Comparison of ENCODE assay signal across 8 mouse cellular contexts in genomic region chr17:42876001-42876903, GRCm38 (mm10). TPM values are rescaled to one million over a fixed set of nuclear protein-coding genes. Genes with fewer than 3 reads are reported as not detected.
A peak's percentile ranks its signal among the peaks of the same experiment; 100 is the strongest.
DNase-seq lines count a peak whose midpoint lies in the region; ATAC-seq and TF ChIP-seq lines count a peak whose summit lies in the region.

Gene Cd2ap (minus strand): TSS chr17:42876665.

- peak within 1 kb of the TSS; percentile 77 for H3K4me2 ChIP-seq in heart, embryonic 12.5 days
- H3K4me2 ChIP-seq in liver, embryonic 12.5 days: peak within 1 kb of the TSS; percentile 95
- H3K4me2 ChIP-seq in stomach, embryonic 15.5 days: peak within 1 kb of the TSS; percentile 64

- TF ChIP-seq CTCF in C2C12 (IDR thresholded peaks at IDR 0.05; ENCODE audit: control insufficient read depth, insufficient read depth, insufficient read length): no peak
- TF ChIP-seq CTCF in brain, embryonic 14.5 days (IDR thresholded peaks at IDR 0.05; ENCODE audit: borderline replicate concordance, extremely low read depth, insufficient read depth, insufficient read length): no peak

- peak; percentile 96 for ATAC-seq in heart, embryonic 12.5 days (ENCODE audit: insufficient number of reproducible peaks, low FRiP score)
- ATAC-seq in liver, embryonic 12.5 days: peak; percentile 94
- ATAC-seq in stomach, embryonic 15.5 days (ENCODE audit: insufficient read depth, low FRiP score, low read depth): peak; percentile 94

- peak; percentile 97 for TF ChIP-seq POLR2A in brain, embryonic 14.5 days (IDR thresholded peaks at IDR 0.05; ENCODE audit: borderline replicate concordance, extremely low read depth, insufficient read depth, insufficient read length, poor library complexity, severe bottlenecking)

- H3K79me3 ChIP-seq in C2C12 (ENCODE audit: low read depth): peaks cover 34% of the 10 kb centered on the region

- H3K27me3 ChIP-seq in C2C12 (ENCODE audit: control insufficient read depth, insufficient read depth, insufficient read length): no peaks in the 10 kb centered on the region
- no peaks in the 10 kb centered on the region for H3K27me3 ChIP-seq in erythroblast, embryonic 14.5 days (ENCODE audit: control insufficient read depth)
- H3K27me3 ChIP-seq in heart, embryonic 12.5 days (replicated peaks): no peaks in the 10 kb centered on the region
- no peaks in the 10 kb centered on the region for H3K27me3 ChIP-seq in liver, embryonic 12.5 days (replicated peaks)
- no peaks in the 10 kb centered on the region for H3K27me3 ChIP-seq in stomach, embryonic 15.5 days (replicated peaks)

- H3K36me3 ChIP-seq in C2C12 (ENCODE audit: control insufficient read depth, insufficient read depth): no peaks in the 10 kb centered on the region
- peaks cover 2% of the 10 kb centered on the region for H3K36me3 ChIP-seq in erythroblast, embryonic 14.5 days (ENCODE audit: control insufficient read depth)
- no peaks in the 10 kb centered on the region for H3K36me3 ChIP-seq in heart, embryonic 12.5 days
- no peaks in the 10 kb centered on the region for H3K36me3 ChIP-seq in liver, embryonic 12.5 days
- no peaks in the 10 kb centered on the region for H3K36me3 ChIP-seq in stomach, embryonic 15.5 days

- peak; percentile 96 for DNase-seq in brain, embryonic 14.5 days (ENCODE audit: low read depth)
- peak; percentile 99 for DNase-seq in kidney, postnatal 10 days
- peak; percentile 89 to 98 for DNase-seq in natural killer cell, adult 2 months (ENCODE audit: low spot score in 2 of 2)

- H3K79me2 ChIP-seq in C2C12 (ENCODE audit: control insufficient read depth, insufficient read depth): peaks cover 38% of the 10 kb centered on the region

- peak within 1 kb of the TSS; percentile 96 for H3K9ac ChIP-seq in heart, embryonic 12.5 days
- peak within 1 kb of the TSS; percentile 95 for H3K9ac ChIP-seq in liver, embryonic 12.5 days
- peak within 1 kb of the TSS; percentile 99 for H3K9ac ChIP-seq in stomach, embryonic 15.5 days

- no peaks in the 10 kb centered on the region for H3K9me3 ChIP-seq in erythroblast, embryonic 14.5 days (ENCODE audit: control insufficient read depth, low read length)
- H3K9me3 ChIP-seq in heart, embryonic 12.5 days (replicated peaks): no peaks in the 10 kb centered on the region
- no peaks in the 10 kb centered on the region for H3K9me3 ChIP-seq in liver, embryonic 12.5 days (replicated peaks)
- H3K9me3 ChIP-seq in stomach, embryonic 15.5 days: no peaks in the 10 kb centered on the region

- WGBS in heart, embryonic 12.5 days: under 1% methylated on average over 90 of the region's 94 CpGs
- under 1% methylated on average over 90 of the region's 94 CpGs for WGBS in liver, embryonic 12.5 days (ENCODE audit: insufficient replicate concordance)
- under 1% methylated on average over 66 of the region's 94 CpGs for WGBS in stomach, embryonic 15.5 days

- peak within 1 kb of the TSS; percentile 75 for H3K4me3 ChIP-seq in C2C12 (ENCODE audit: insufficient read depth, poor library complexity, severe bottlenecking)
- H3K4me3 ChIP-seq in erythroblast, embryonic 14.5 days (replicated peaks): peak within 1 kb of the TSS; percentile 99
- H3K4me3 ChIP-seq in heart, embryonic 12.5 days: peak within 1 kb of the TSS; percentile 95
- peak within 1 kb of the TSS; percentile 92 for H3K4me3 ChIP-seq in liver, embryonic 12.5 days
- H3K4me3 ChIP-seq in stomach, embryonic 15.5 days (replicated peaks): peak within 1 kb of the TSS; percentile 93

- H3K4me1 ChIP-seq in erythroblast, embryonic 14.5 days (ENCODE audit: control insufficient read depth): peaks cover 47% of the 10 kb centered on the region
- peaks cover 21% of the 10 kb centered on the region for H3K4me1 ChIP-seq in heart, embryonic 12.5 days (replicated peaks)
- peaks cover 41% of the 10 kb centered on the region for H3K4me1 ChIP-seq in liver, embryonic 12.5 days
- H3K4me1 ChIP-seq in stomach, embryonic 15.5 days: peaks cover 6% of the 10 kb centered on the region; the same call in 1 of the 2 replicates

- peak within 1 kb of the TSS; percentile 97 for H3K27ac ChIP-seq in heart, embryonic 12.5 days (ENCODE audit: poor library complexity, severe bottlenecking)
- H3K27ac ChIP-seq in liver, embryonic 12.5 days: peak within 1 kb of the TSS; percentile 93
- peak within 1 kb of the TSS; percentile 97 for H3K27ac ChIP-seq in stomach, embryonic 15.5 days

- H3ac ChIP-seq in C2C12 (ENCODE audit: control insufficient read depth, insufficient read length, low read depth): peak within 1 kb of the TSS; percentile 93

TF ChIP-seq in C2C12, 6 proteins besides CTCF, POLR2A, EP300 and RAD21:
- TF ChIP-seq CEBPB (IDR thresholded peaks at IDR 0.05; ENCODE audit: low read depth) (no peak), FOSL1 (IDR thresholded peaks at IDR 0.05; ENCODE audit: insufficient read depth, low read length, poor library complexity, severe bottlenecking) (no peak), MYOD1 (IDR thresholded peaks at IDR 0.05; ENCODE audit: control insufficient read depth, insufficient read length, low read depth) (no peak), MAX (IDR thresholded peaks at IDR 0.05) (no peak), MYOG (IDR thresholded peaks at IDR 0.05; ENCODE audit: control insufficient read depth, extremely low read depth, insufficient read length) (no peak)

RNA-seq across cellular contexts. Expression of gene Cd2ap, which starts in this region (rescaled TPM):
- 3.6 TPM for polyA plus RNA-seq in C2C12 (2012; fragmentation: generic; extraction: Trizol)
- polyA plus RNA-seq in brain, embryonic 14.5 days (2012; rRNA removed): 14.5 and 18.7 TPM in 2 replicates
- 0.95 and 1.2 TPM in 2 replicates for polyA plus RNA-seq in erythroblast, embryonic 14.5 days (2012)
- polyA plus RNA-seq in heart, embryonic 12.5 days (2016; fragmentation: Nextera tagmentation; extraction: Ambion mirVana): 20.2 and 21.8 TPM in 2 replicates
- 17.3 and 17.9 TPM in 2 replicates for polyA plus RNA-seq in liver, embryonic 12.5 days (2016; fragmentation: Nextera tagmentation; extraction: Ambion mirVana)
- polyA plus RNA-seq in stomach, embryonic 15.5 days (2015; fragmentation: Nextera tagmentation; extraction: Ambion mirVana): 37.4 and 45.7 TPM in 2 replicates

Comparison
In these comparisons a context has a peak if more than half of its experiments do, and no peak if none do; other contexts are left out.
1. Peak in every context shown above with its lines: DNase-seq, ATAC-seq, H3K4me3 ChIP-seq and H3K27ac ChIP-seq.